In genomic region chr6:28135001-28135401, GRCm38 (mm10) we compare ENCODE assay signal across 8 mouse cellular contexts. TPM values are rescaled to one million over a fixed set of nuclear protein-coding genes. Genes with fewer than 3 reads are reported as not detected.
A peak's percentile ranks its signal among the peaks of the same experiment; 100 is the strongest.
DNase-seq lines count a peak whose midpoint lies in the region; ATAC-seq and TF ChIP-seq lines count a peak whose summit lies in the region.

Gene Grm8, minus strand, starts transcription at chr6:28135178.

- no peak within 1 kb of the TSS for H3K27ac ChIP-seq in embryonic facial prominence, embryonic 13.5 days
- peak within 1 kb of the TSS; percentile 78 for H3K27ac ChIP-seq in hindbrain, embryonic 10.5 days
- no peak within 1 kb of the TSS for H3K27ac ChIP-seq in limb, embryonic 14.5 days (replicated peaks; ENCODE audit: low read depth, low read length)
- no peak within 1 kb of the TSS for H3K27ac ChIP-seq in neural tube, embryonic 12.5 days

- H3K9me3 ChIP-seq in G1E (replicated peaks) = peaks cover 4% of the 10 kb centered on the region
- H3K9me3 ChIP-seq in embryonic facial prominence, embryonic 13.5 days = no peaks in the 10 kb centered on the region
- H3K9me3 ChIP-seq in hindbrain, embryonic 10.5 days = no peaks in the 10 kb centered on the region
- H3K9me3 ChIP-seq in limb, embryonic 14.5 days (ENCODE audit: control insufficient read depth, low read length) = no peaks in the 10 kb centered on the region
- H3K9me3 ChIP-seq in neural tube, embryonic 12.5 days = no peaks in the 10 kb centered on the region

- no peak for ATAC-seq in G1E (ENCODE audit: extremely low read depth, insufficient number of reproducible peaks, low FRiP score, poor library complexity, severe bottlenecking)
- no peak for ATAC-seq in embryonic facial prominence, embryonic 13.5 days (ENCODE audit: insufficient number of reproducible peaks, insufficient read depth, low FRiP score, low TSS enrichment, low read depth)
- peak; percentile 7; the same call in 1 of the 2 replicates for ATAC-seq in limb, embryonic 14.5 days (ENCODE audit: low FRiP score, low read depth)
- peak; percentile 64 for ATAC-seq in neural tube, embryonic 12.5 days (ENCODE audit: low FRiP score, low read depth)

- H3K4me3 ChIP-seq in G1E (ENCODE audit: low read depth, low read length) = peak within 1 kb of the TSS; percentile 57
- H3K4me3 ChIP-seq in embryonic facial prominence, embryonic 13.5 days = peak within 1 kb of the TSS; percentile 54
- peak within 1 kb of the TSS; percentile 69 for H3K4me3 ChIP-seq in hindbrain, embryonic 10.5 days
- peak within 1 kb of the TSS; percentile 48 for H3K4me3 ChIP-seq in limb, embryonic 14.5 days (replicated peaks; ENCODE audit: low read length)
- peak within 1 kb of the TSS; percentile 52 for H3K4me3 ChIP-seq in neural tube, embryonic 12.5 days

- under 1% methylated on average over 41 of the region's 42 CpGs for WGBS in embryonic facial prominence, embryonic 13.5 days
- WGBS in hindbrain, embryonic 10.5 days = 1% methylated on average over 42 of the region's 42 CpGs
- WGBS in limb, embryonic 14.5 days = under 1% methylated on average over 25 of the region's 42 CpGs
- WGBS in neural tube, embryonic 12.5 days = under 1% methylated on average over 42 of the region's 42 CpGs

- TF ChIP-seq CTCF in G1E (IDR thresholded peaks at IDR 0.05; ENCODE audit: low read depth, low read length) = no peak

- H3K4me1 ChIP-seq in G1E (ENCODE audit: insufficient read depth, low read depth, low read length) = peaks cover 17% of the 10 kb centered on the region
- H3K4me1 ChIP-seq in embryonic facial prominence, embryonic 13.5 days = peaks cover 14% of the 10 kb centered on the region
- H3K4me1 ChIP-seq in hindbrain, embryonic 10.5 days (replicated peaks) = peaks cover 34% of the 10 kb centered on the region
- H3K4me1 ChIP-seq in limb, embryonic 14.5 days (ENCODE audit: control insufficient read depth, insufficient read depth, low read length) = peaks cover 10% of the 10 kb centered on the region; the same call in 1 of the 2 replicates
- peaks cover 15% of the 10 kb centered on the region for H3K4me1 ChIP-seq in neural tube, embryonic 12.5 days

- TF ChIP-seq POLR2A in limb, embryonic 14.5 days (IDR thresholded peaks at IDR 0.05; ENCODE audit: borderline replicate concordance, extremely low read depth, insufficient read depth, insufficient read length) = no peak

- H3K4me2 ChIP-seq in embryonic facial prominence, embryonic 13.5 days = peak within 1 kb of the TSS; percentile 100
- peak within 1 kb of the TSS; percentile 96 for H3K4me2 ChIP-seq in limb, embryonic 14.5 days (replicated peaks; ENCODE audit: low read depth, low read length, severe bottlenecking)
- H3K4me2 ChIP-seq in neural tube, embryonic 12.5 days (replicated peaks) = peak within 1 kb of the TSS; percentile 99

- H3K9ac ChIP-seq in embryonic facial prominence, embryonic 13.5 days = peak within 1 kb of the TSS; percentile 69
- H3K9ac ChIP-seq in limb, embryonic 14.5 days (ENCODE audit: low read depth, low read length, severe bottlenecking) = peak within 1 kb of the TSS; percentile 44
- peak within 1 kb of the TSS; percentile 47 for H3K9ac ChIP-seq in neural tube, embryonic 12.5 days

- no peaks in the 10 kb centered on the region for H3K36me3 ChIP-seq in G1E (replicated peaks)
- H3K36me3 ChIP-seq in embryonic facial prominence, embryonic 13.5 days = no peaks in the 10 kb centered on the region
- H3K36me3 ChIP-seq in hindbrain, embryonic 10.5 days = no peaks in the 10 kb centered on the region
- H3K36me3 ChIP-seq in limb, embryonic 14.5 days (ENCODE audit: control insufficient read depth, insufficient read depth, low read length) = no peaks in the 10 kb centered on the region
- no peaks in the 10 kb centered on the region for H3K36me3 ChIP-seq in neural tube, embryonic 12.5 days

- H3K27me3 ChIP-seq in G1E (ENCODE audit: insufficient read depth, low read length) = peaks cover 57% of the 10 kb centered on the region
- H3K27me3 ChIP-seq in embryonic facial prominence, embryonic 13.5 days = peaks cover 70% of the 10 kb centered on the region
- peaks cover 60% of the 10 kb centered on the region for H3K27me3 ChIP-seq in hindbrain, embryonic 10.5 days (ENCODE audit: insufficient read depth, poor library complexity, severe bottlenecking)
- peaks cover 39% of the 10 kb centered on the region for H3K27me3 ChIP-seq in limb, embryonic 14.5 days (ENCODE audit: control insufficient read depth, insufficient read depth, low read length)
- H3K27me3 ChIP-seq in neural tube, embryonic 12.5 days (replicated peaks) = peaks cover 33% of the 10 kb centered on the region

- peak; percentile 81 for DNase-seq in heart, adult 11 months
- no peak for DNase-seq in heart, adult 9 months (ENCODE audit: low spot score in 2 of 2)
- DNase-seq in G1E (ENCODE audit: low spot score) = no peak
- DNase-seq in hindbrain, embryonic 10.5 days (ENCODE audit: low spot score) = peak; percentile 67
- no peak for DNase-seq in limb, embryonic 14.5 days (ENCODE audit: low spot score)
- no peak for DNase-seq in natural killer cell, adult 2 months (ENCODE audit: low spot score in 2 of 2)

RNA-seq across cellular contexts. Expression of gene Grm8, which starts in this region (rescaled TPM):
- total RNA-seq in G1E (2014; fragmentation: Nextera tagmentation) (0.58 TPM in 1 of 2 replicates, not detected in the other), G1E (2017) (0.12 and 0.38 TPM in 2 replicates)
- polyA plus RNA-seq in G1E (2012) = not detected in 2 replicates
- 3.7 and 4.2 TPM in 2 replicates for polyA plus RNA-seq in embryonic facial prominence, embryonic 13.5 days (2015; fragmentation: Nextera tagmentation; extraction: Ambion mirVana)
- 0.80 and 0.96 TPM in 2 replicates for polyA plus RNA-seq in hindbrain, embryonic 10.5 days (2016; fragmentation: Nextera tagmentation; extraction: Ambion mirVana)
- polyA plus RNA-seq in limb, embryonic 14.5 days (2012; rRNA removed) = 1.1 and 1.4 TPM in 2 replicates
- polyA plus RNA-seq in limb, embryonic 14.5 days (2014; fragmentation: Nextera tagmentation; extraction: Ambion mirVana) = 1.8 and 2.5 TPM in 2 replicates
- 2.3 and 3.4 TPM in 2 replicates for polyA plus RNA-seq in neural tube, embryonic 12.5 days (2016; fragmentation: Nextera tagmentation; extraction: Ambion mirVana)

Comparison
In these comparisons a context has a peak if more than half of its experiments do, and no peak if none do; other contexts are left out.
1. Peak in DNase-seq, H3K4me3 ChIP-seq and H3K27ac ChIP-seq in hindbrain, embryonic 10.5 days; RNA of the gene not detected or under 1 TPM.
2. ATAC-seq: peak in limb, embryonic 14.5 days (single experiment) and neural tube, embryonic 12.5 days (single experiment); none in G1E (single experiment) and embryonic facial prominence, embryonic 13.5 days (single experiment).
3. Peak in every context shown above with its lines, with median percentiles within 50 percentile points of each other: H3K4me3 ChIP-seq, H3K4me2 ChIP-seq and H3K9ac ChIP-seq.